Mouse (Mus musculus) heart, postnatal 10 days (tissue): ENCODE measurements around the gene Klhl18. TPM values are rescaled to one million over a fixed set of nuclear protein-coding genes. Genes with fewer than 3 reads are reported as not detected.

Experiments
- total RNA-seq, 2 experiments: library from RNA; stranded (reverse); gene quantifications; 2 replicates each; pipeline ENCODE4 v1.2.3; 2021

The Klhl18 gene
- total RNA-seq, 2 experiments from 2014 or later: 13.3 to 13.8 TPM

Other genes with a start within 250 kb of the Klhl18 start
- under 1 TPM; 0.43 to 0.55 TPM for gene Cspg5, start 232.9 kb downstream of the Klhl18 start, total RNA-seq
- 1 to 10 TPM; 4.5 to 4.7 TPM for gene Elp6, start 171.5 kb downstream of the Klhl18 start, total RNA-seq
- 10 to 100 TPM; 31.3 to 32.1 TPM for gene Scap, start 143.4 kb downstream of the Klhl18 start, total RNA-seq
- 10 to 100 TPM; 23.1 to 25.2 TPM for gene Ptpn23, start 68.5 kb downstream of the Klhl18 start, total RNA-seq
- 1 to 10 TPM in 1 of 2 experiments, under 1 TPM in 1; 0.92 to 1.8 TPM for gene Ngp, start 56.9 kb downstream of the Klhl18 start, total RNA-seq
- gene Kif9, start 264 bp upstream of the Klhl18 start, total RNA-seq: under 1 TPM; 0.19 to 0.22 TPM
- 10 to 100 TPM; 61.5 to 61.6 TPM for gene Setd2, start 55.9 kb upstream of the Klhl18 start, total RNA-seq
- 1 to 10 TPM; 2.2 to 2.3 TPM for gene Nradd, start 147.8 kb upstream of the Klhl18 start, total RNA-seq
- 1 to 10 TPM; 8.3 to 8.7 TPM for gene Nbeal2, start 177.5 kb upstream of the Klhl18 start, total RNA-seq
- gene Ccdc12, start 179.8 kb upstream of the Klhl18 start, total RNA-seq: 10 to 100 TPM; 69.6 to 78.9 TPM